Mouse (Mus musculus) spleen, embryonic (tissue): ENCODE data around the gene Zcchc2.

Experiments used
- CTCF ChIA-PET: fragments of 350-600 bp; sonication (Branson Sonifier 250); formaldehyde crosslinking; loops from one replicate; lab custom pipeline; 2022; lab: Charles Lee

The Zcchc2 gene

DNA sequence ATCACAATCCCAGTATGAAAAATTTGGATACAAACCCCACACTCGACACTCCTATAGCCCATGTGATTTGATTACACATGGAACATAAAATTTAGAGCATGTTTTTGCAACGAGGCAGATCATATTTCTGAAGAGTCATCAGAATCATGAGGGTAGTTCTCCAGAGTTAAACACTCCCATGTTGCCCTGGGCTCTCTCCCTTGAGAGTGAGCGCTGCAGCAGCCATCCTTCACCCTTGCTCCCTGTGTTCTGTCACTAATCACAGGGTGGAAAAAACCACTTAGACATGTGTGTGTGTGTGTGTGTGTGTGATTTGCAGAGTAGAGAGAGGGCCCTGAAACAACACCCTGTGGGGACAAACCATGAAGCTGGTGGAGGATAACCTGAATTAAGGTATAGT is 2.0 kb upstream of the Zcchc2 start:
- CTCF ChIA-PET: interaction anchor here (0.6 kb wide), 1 partner anchor 198 kb away, joined by 3 read pairs; no protein-coding TSS in a partner anchor

DNA sequence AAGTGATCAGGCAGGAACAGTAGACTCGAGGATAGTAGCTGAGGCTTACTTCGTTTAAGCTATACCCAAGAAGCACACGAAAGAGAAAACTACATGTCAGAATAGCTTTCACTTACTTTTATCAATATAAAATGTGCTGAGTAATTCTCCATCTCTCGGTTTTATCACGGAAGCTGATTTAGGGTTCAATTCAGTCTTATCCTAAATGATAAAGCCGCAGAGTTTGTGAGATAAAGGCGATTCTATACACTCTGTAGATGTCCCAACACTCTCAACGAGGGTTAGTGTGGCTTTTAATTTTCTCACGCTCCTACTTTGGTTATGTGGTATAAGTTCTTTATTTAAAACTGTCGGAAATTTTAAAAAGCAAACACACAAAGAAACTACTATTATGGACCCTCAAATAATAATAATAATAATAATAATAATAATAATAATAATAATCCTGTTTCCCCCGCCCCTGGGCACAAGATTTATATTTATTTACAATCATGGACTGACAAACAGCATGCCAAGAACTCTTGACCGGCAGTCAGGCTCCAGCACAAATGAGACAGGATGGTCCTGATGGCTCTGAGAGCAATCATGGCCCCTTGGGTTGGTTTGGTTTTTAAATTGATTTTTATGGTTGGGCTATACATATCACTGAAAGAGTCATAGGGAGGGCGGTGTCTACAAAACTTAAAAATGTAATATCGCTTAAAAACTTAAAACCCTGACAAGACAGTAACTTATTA is 1.1 kb upstream of the Zcchc2 start:
- CTCF ChIA-PET: interaction anchor here (0.6 kb wide), 1 partner anchor 83 kb away, joined by 8 read pairs; no protein-coding TSS in a partner anchor

DNA sequence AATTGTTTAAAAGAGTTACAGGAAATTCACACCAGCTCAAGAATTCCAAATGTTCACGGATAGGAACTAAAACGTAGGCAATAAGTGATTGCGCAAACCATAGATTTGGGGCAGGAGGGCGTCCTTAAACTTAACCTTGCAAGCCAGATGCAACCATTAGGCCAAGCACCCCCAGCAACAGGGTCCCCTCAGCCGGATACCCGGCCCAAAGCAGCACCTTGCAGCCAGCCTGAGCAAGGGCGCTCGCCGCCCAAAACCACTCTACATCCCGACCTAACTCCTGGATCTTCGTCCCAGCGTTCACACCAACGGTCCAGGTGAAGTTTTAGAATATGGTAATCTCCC is 594 bp upstream of the Zcchc2 start:
- CTCF ChIA-PET: interaction anchor here (0.6 kb wide), 2 partner anchors 12 to 83 kb away, joined by 3 to 8 read pairs; no protein-coding TSS in a partner anchor

GRCm38 (mm10) chr1:105990911-105991761 is 930 bp downstream of the Zcchc2 start:
- CTCF ChIA-PET: no interaction called here

- CTCF ChIA-PET: no interaction called here
Measured at GRCm38 (mm10) chr1:105991931-105992837, 2.0 kb downstream of the Zcchc2 start.

DNA sequence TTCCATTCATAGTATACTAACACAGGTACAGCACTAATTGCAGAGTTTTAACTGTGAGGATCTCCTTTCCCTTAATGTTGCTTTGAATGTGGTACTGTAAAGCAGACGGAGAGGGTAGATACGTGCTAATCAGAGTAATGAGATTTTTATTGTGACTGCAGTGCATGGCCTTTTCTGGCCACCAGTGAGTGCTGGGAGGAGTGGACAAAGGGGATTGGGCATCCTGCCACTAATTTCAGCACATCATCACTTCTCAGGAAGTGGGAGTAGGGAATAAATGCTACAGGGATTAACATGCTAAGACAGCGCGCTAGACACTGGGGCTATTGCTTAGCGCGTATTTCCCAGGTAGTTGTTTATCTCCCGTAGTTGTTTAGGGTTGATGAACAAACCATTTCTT is 3.0 kb downstream of the Zcchc2 start:
- CTCF ChIA-PET: no interaction called here

DNA sequence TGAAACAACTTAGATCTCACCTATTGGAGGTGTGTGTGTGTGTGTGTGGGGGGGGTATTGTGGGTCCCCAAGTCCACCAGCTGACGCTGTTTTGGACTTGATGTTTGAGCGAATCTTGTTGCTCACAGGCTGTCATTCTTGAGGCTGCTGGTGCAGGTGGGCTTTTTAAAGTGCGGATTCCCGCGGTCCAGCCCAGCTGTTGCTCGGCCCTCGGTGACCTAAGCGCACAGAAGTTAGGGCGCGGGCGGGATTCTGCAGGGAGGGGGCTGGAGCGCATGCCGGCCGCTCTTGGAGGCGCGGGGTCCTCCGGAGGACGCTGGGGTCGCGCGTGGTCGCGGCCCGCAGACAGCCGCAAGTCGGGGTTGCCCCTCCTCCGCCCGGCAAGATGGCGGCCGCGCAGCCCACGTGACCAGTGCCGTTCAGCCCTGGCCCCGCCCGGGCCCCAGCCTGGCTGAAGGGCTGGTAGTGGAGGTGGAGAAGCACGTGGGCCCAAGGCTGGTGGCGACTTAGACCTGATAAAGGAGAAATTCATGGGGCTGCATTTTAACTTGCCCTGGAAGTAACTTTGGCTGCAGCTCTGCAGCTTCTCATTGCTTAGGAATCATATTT is 3.5 kb downstream of the Zcchc2 start:
- CTCF ChIA-PET: no interaction called here

DNA sequence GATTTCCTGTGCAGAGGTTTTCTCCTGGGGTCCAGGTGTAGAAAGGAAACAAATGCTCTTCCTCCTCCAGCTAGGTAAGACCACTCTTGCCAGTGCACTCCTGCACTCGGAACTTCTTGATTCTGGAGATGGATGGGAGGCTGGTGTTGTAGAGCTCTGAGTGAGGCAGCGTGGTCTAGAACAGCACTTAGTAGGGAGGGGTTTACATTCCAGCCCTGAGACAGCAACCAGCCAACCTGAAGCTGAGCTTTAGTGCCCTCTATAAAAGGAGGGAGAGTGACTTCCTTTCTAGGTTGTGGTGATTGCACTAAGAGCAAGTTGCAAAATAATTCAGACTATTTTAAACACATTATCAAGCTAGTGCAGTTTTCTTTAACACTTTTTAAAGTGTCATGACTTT is 5.8 kb downstream of the Zcchc2 start:
- CTCF ChIA-PET: no interaction called here

- CTCF ChIA-PET: no interaction called here
Measured at GRCm38 (mm10) chr1:105997282-105997681, 7.1 kb downstream of the Zcchc2 start.

- CTCF ChIA-PET: interaction anchor here (1.2 kb wide), 1 partner anchor 15 kb away, joined by 3 read pairs; no protein-coding TSS in a partner anchor
Measured at GRCm38 (mm10) chr1:105999802-106000201, 9.6 kb downstream of the Zcchc2 start.

DNA sequence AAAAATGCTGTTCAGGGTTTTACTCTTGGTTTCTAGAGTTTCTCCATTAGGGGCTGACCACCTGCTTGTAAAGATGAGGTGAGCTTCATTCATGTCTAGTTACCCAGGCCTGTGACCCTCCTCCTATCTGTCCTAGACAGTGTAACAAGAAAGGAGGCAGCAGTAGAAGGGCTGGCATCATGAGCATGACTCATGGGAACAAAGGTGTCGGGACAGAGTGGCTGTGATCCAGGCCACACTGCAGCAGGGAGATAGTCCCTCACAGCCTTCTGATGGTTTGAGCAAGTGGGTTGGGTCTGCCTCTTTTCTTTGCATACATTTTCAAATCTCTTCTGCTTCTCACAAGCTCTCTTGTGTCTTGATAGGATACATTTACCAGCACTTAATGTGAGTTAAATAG is 17.4 kb downstream of the Zcchc2 start:
- CTCF ChIA-PET: no interaction called here

GRCm38 (mm10) chr1:106011097-106011496 is 20.9 kb downstream of the Zcchc2 start:
- CTCF ChIA-PET: interaction anchor here (0.9 kb wide), 1 partner anchor 15 kb away, joined by 8 read pairs; no protein-coding TSS in a partner anchor

- CTCF ChIA-PET: no interaction called here
Measured at GRCm38 (mm10) chr1:106013759-106014158, 23.6 kb downstream of the Zcchc2 start.

DNA sequence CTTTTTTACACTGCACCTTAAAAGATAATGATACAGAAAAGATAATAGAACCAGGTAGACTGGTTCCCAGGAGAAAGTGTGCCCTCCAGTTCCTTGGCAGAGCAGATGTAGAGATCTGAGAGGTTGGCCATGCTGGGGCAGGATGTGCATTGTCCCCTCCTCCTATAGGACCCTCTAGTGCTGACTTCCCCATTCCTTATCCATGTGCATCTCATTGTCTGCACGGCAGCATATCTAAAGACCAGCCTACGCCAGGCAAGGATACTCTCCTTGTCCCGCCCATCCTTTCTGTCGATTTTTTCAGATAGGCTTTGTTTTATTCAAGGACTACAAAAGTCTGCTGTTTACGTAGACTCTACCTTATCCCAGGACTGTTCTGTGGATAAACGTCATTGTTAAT is 26.1 kb downstream of the Zcchc2 start:
- CTCF ChIA-PET: no interaction called here

DNA sequence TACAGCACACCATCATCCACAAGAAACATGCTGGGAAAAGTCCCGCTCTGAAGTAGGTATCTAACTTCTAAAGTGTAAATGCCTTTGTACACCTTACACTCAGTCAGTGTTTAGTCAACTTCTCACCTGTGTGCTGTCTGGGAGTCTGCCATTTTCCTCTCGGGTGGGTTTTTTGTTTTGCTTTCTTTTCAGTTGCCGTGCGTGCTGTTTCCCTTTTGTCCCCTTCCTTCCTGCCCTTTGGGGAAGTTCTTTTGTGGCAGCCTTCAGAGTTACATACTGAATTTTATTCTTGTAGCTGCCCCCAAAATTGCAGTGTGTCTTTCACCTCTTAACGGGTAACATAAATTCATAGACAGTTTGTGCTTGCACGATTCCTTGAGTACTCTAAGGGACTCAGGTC is 29.6 kb downstream of the Zcchc2 start:
- CTCF ChIA-PET: no interaction called here

DNA sequence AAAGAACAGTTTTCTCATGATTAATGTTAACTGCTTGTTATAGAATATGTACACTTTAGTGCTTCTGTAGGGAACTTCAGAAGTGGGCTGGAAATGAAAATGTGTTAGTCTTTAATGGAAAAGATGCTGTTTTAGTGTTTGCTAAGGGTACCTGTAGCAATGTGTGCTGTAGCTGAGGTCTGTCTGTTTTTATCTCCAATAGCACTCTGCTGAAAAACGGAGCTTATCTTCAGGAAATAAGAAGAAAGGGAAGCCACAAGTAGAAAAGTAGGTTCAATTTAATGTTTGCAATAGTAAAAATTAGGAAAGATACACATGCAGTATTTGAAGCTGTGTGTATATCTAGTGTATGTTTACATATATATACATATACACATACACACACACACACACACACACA is 32.8 kb downstream of the Zcchc2 start:
- CTCF ChIA-PET: no interaction called here

- CTCF ChIA-PET: interaction anchor here (1.2 kb wide), 1 partner anchor 9 kb away, joined by 3 read pairs; no protein-coding TSS in a partner anchor
Measured at GRCm38 (mm10) chr1:106024254-106024653, 34.0 kb downstream of the Zcchc2 start.

- CTCF ChIA-PET: interaction anchor here (1.2 kb wide), 1 partner anchor 9 kb away, joined by 3 read pairs; no protein-coding TSS in a partner anchor
Measured at GRCm38 (mm10) chr1:106024778-106025177, 34.6 kb downstream of the Zcchc2 start.

GRCm38 (mm10) chr1:106029769-106030168 is 39.6 kb downstream of the Zcchc2 start:
- CTCF ChIA-PET: no interaction called here

DNA sequence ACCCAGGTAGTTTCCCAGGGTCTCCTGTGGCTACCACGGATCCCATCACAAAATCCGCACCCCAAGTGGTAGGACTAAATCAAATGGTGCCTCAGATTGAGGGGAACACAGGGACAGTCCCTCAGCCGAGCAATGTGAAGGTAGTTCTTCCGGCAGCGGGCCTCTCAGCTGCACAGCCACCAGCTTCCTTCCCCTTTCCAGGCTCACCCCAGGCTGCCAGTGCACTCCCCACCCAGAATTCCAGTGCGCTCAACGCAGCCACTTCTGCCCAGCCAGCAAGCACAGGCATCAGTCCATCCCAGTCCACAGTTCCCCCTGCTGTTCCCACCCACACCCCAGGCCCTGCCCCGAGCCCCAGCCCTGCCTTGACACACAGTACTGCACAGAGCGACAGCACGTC is 40.1 kb downstream of the Zcchc2 start:
- CTCF ChIA-PET: interaction anchor here (0.5 kb wide), 1 partner anchor 180 kb away, joined by 6 read pairs; no protein-coding TSS in a partner anchor

GRCm38 (mm10) chr1:106030886-106031285 is 40.7 kb downstream of the Zcchc2 start:
- CTCF ChIA-PET: interaction anchor here (0.5 kb wide), 1 partner anchor 181 kb away, joined by 6 read pairs; no protein-coding TSS in a partner anchor
